Mouse (Mus musculus) intestine, embryonic 14.5 days (tissue): Measurements from ENCODE around the gene Gpt2. TPM values are rescaled to one million over a fixed set of nuclear protein-coding genes. Genes with fewer than 3 reads are reported as not detected.

ENCODE experiments used
- ATAC-seq: fragments of 200-750 bp; cut with Nextera tagmentation; replicated peaks from 2 replicates; pipeline ENCODE4 v1.8.0; 2017; ENCODE audit warnings: low read depth, moderate number of reproducible peaks, moderate TSS enrichment, moderate library complexity; ENCODE audit not compliant: low FRiP score, low TSS enrichment
- DNase-seq: peaks from one replicate; pipeline ENCODE4 v3.0.0-alpha.2; 2018; ENCODE audit warnings: low spot score
- H3K27ac ChIP-seq: fragments of 300-500 bp; sonication (generic); 2 replicates; pipeline ENCODE4 v1.5.1; 2014; ENCODE audit warnings: low read depth, mild to moderate bottlenecking, control low read depth
- H3K27me3 ChIP-seq: fragments of 300-500 bp; sonication (generic); replicated peaks from 2 replicates; pipeline ENCODE4 v1.6.1; 2014; ENCODE audit warnings: low read length, control low read depth; ENCODE audit not compliant: control insufficient read depth, insufficient read depth
- H3K36me3 ChIP-seq: fragments of 300-500 bp; sonication (generic); 2 replicates; pipeline ENCODE4 v1.6.1; 2014; ENCODE audit warnings: low read length, control low read depth; ENCODE audit not compliant: control insufficient read depth, insufficient read depth
- H3K4me1 ChIP-seq: fragments of 300-500 bp; sonication (generic); replicated peaks from 2 replicates; pipeline ENCODE4 v1.6.1; 2014; ENCODE audit warnings: low read length, control low read depth, mixed read lengths; ENCODE audit not compliant: control insufficient read depth, insufficient read depth
- H3K4me2 ChIP-seq: fragments of 300-500 bp; sonication (generic); 2 replicates; pipeline ENCODE4 v1.6.1; 2014; ENCODE audit warnings: low read length
- H3K4me3 ChIP-seq: fragments of 300-500 bp; sonication (generic); 2 replicates; pipeline ENCODE4 v1.5.1; 2014; ENCODE audit warnings: low read depth, low read length, control low read depth, mixed read lengths
- H3K9ac ChIP-seq: fragments of 300-500 bp; sonication (generic); 2 replicates; pipeline ENCODE4 v1.6.1; 2014; ENCODE audit warnings: mild to moderate bottlenecking, low read length
- H3K9me3 ChIP-seq: fragments of 300-500 bp; sonication (generic); 2 replicates; pipeline ENCODE4 v1.6.1; 2016; ENCODE audit warnings: low read length, control low read depth; ENCODE audit not compliant: control insufficient read depth
- WGBS: fragments of 180-500 bp; shearing (Covaris S2); extraction: QIAGEN DNeasy Blood & Tissue Kit; methylation state at CpG from one replicate; pipeline ENCODE4 v1.1.7; 2014; 5-methylcytosine and 5-hydroxymethylcytosine counted together
- polyA plus RNA-seq: library from polyadenylated mRNA; unstranded; fragments of >200 nt; fragmentation: Nextera tagmentation; extraction: Ambion mirVana; gene quantifications from 2 replicates; pipeline ENCODE4 v1.2.1, GENCODE M21; 2014

Gpt2 gene
- polyA plus RNA-seq, 1 experiment from 2014 or later, result 19.7 TPM

- no peak for DNase-seq
- no peaks in the 10 kb centered on the region for H3K4me1 ChIP-seq
- H3K9me3 ChIP-seq, result no peaks in the 10 kb centered on the region
- 90% methylated on average over 8 of the region's 8 CpGs for WGBS
- H3K36me3 ChIP-seq, result peaks cover 42% of the 10 kb centered on the region
- H3K27ac ChIP-seq, result no peak overlapping the region
- H3K9ac ChIP-seq, result no peak overlapping the region
- H3K4me3 ChIP-seq, result no peak overlapping the region
- H3K27me3 ChIP-seq, result no peaks in the 10 kb centered on the region
- ATAC-seq, result no peak
- no peak overlapping the region for H3K4me2 ChIP-seq
Measured at GRCm38 (mm10) chr8:85521332-85521731, 29.0 kb downstream of the Gpt2 start.

DNA sequence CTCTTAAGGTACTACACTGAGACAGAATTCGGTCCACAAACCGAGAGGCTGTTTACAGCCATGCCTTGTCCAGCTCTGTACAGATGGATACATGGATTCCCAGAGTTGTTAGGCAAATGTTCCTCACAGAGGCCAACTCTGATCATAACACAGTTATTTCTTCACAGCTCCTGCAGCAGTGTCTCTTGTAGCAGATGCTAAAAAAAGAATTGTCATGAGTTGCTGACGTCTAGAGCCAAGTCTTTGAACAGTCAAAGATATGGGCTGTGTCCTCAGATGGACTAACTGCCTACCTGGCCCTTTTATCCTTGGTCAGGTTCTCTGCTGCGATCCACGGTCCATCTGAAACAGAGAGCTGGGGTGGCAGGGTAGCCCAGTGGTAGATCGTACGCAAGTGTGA lies 31.7 kb downstream of the Gpt2 start:
- Histone ChIP-seq H3K4me1 (no peaks in the 10 kb centered on the region), H3K27ac (no peak overlapping the region), H3K4me2 (no peak overlapping the region), H3K9ac (no peak overlapping the region), H3K27me3 (no peaks in the 10 kb centered on the region), H3K4me3 (no peak overlapping the region), H3K9me3 (no peaks in the 10 kb centered on the region), H3K36me3 (peaks cover 35% of the 10 kb centered on the region)
- WGBS, result 98% methylated on average over 7 of the region's 7 CpGs
- DNase-seq, result no peak
- ATAC-seq, result no peak

GRCm38 (mm10) chr8:85526105-85526504 lies 33.7 kb downstream of the Gpt2 start:
- H3K4me3 ChIP-seq, result no peak overlapping the region
- H3K27me3 ChIP-seq, result no peaks in the 10 kb centered on the region
- DNase-seq, result peak; percentile 74
- peaks cover 22% of the 10 kb centered on the region for H3K36me3 ChIP-seq
- no peaks in the 10 kb centered on the region for H3K4me1 ChIP-seq
- ATAC-seq, result no peak; the same call in 1 of the 2 replicates
- H3K9ac ChIP-seq, result no peak overlapping the region
- H3K4me2 ChIP-seq, result no peak overlapping the region
- H3K9me3 ChIP-seq, result no peaks in the 10 kb centered on the region
- 29% methylated on average over 6 of the region's 6 CpGs for WGBS
- no peak overlapping the region for H3K27ac ChIP-seq

DNA sequence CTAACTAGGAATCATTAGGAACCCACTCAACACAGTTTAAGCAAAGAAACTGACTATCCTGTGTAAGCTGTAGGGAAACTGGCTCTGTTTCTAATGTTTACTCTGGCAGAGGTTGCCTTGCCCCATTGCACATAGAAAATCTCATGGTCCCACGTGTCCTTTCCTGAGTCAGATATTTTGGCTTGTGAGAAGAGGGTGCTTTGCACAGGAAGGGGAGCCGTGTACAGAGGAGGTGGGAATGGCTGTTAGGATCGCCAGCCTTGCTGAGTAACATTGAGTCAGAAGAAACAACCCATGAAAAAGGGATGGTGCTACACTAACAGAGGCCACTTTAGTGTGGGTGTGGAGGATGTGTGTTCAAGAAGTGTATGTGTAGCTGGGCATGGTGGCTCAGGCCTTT lies 36.6 kb downstream of the Gpt2 start:
- no peaks in the 10 kb centered on the region for H3K4me1 ChIP-seq
- WGBS, result 70% methylated on average over 3 of the region's 3 CpGs
- peaks cover 6% of the 10 kb centered on the region; the same call in 1 of the 2 replicates for H3K36me3 ChIP-seq
- ATAC-seq (no peak), DNase-seq (no peak)
- H3K4me2 ChIP-seq, result no peak overlapping the region
- H3K27ac ChIP-seq, result no peak overlapping the region
- H3K9ac ChIP-seq, result no peak overlapping the region
- H3K9me3 ChIP-seq, result no peaks in the 10 kb centered on the region
- no peak overlapping the region for H3K4me3 ChIP-seq
- no peaks in the 10 kb centered on the region for H3K27me3 ChIP-seq

DNA sequence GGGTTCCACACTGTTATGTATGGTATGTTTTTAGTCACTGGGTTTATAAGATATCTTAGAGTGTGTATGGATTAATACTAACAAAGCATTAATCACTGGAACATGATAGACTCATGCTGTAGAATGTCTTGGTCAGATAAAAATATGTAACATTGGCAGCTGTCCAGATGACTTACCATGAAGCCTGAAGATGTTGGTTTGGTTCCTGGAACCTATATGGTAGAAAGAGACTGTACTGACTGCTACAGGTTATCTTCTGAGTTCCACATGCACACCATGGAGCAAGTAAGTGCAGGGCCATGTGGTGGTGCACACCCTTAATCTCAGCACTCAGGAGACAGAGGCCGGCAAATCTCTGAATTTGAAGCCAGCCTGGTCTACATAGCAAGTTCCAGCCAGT lies 38.3 kb downstream of the Gpt2 start:
- no peak for ATAC-seq
- WGBS, result 92% methylated on average over 1 of the region's 1 CpGs
- no peak overlapping the region for H3K4me2 ChIP-seq

DNA sequence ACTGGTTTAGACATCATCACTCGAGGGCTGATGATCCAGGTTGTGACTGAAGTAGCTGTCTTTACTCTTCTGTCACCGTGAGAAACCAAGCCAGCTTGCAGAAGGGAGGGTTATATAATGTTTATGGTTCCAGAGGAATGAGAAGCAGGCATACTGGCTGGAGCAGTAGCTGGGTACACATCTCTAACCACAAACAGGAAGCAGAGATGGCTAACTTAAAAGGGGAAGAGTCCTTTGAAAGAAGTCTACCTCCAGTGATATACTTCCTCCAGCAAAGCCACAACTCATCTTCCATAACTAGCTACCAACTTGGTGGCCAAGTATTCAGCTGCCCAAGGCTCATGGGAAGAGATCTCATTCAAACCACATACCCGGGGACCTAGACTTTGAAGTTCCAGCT lies 39.1 kb downstream of the Gpt2 start:
- Histone ChIP-seq H3K4me1 (no peaks in the 10 kb centered on the region), H3K9ac (no peak overlapping the region), H3K4me2 (no peak overlapping the region), H3K36me3 (peaks cover 17% of the 10 kb centered on the region), H3K27ac (no peak overlapping the region), H3K4me3 (no peak overlapping the region), H3K27me3 (no peaks in the 10 kb centered on the region), H3K9me3 (no peaks in the 10 kb centered on the region)
- WGBS, result 76% methylated on average over 3 of the region's 3 CpGs
- no peak for DNase-seq
- no peak for ATAC-seq

More for the DNA sequence above, 38.3 kb downstream of the Gpt2 start:
- no peak overlapping the region for H3K9ac ChIP-seq
- H3K4me1 ChIP-seq, result no peaks in the 10 kb centered on the region
- no peak overlapping the region for H3K27ac ChIP-seq
- H3K9me3 ChIP-seq, result no peaks in the 10 kb centered on the region
- DNase-seq, result no peak
- no peak overlapping the region for H3K4me3 ChIP-seq
- H3K36me3 ChIP-seq, result peaks cover 10% of the 10 kb centered on the region
- no peaks in the 10 kb centered on the region for H3K27me3 ChIP-seq

DNA sequence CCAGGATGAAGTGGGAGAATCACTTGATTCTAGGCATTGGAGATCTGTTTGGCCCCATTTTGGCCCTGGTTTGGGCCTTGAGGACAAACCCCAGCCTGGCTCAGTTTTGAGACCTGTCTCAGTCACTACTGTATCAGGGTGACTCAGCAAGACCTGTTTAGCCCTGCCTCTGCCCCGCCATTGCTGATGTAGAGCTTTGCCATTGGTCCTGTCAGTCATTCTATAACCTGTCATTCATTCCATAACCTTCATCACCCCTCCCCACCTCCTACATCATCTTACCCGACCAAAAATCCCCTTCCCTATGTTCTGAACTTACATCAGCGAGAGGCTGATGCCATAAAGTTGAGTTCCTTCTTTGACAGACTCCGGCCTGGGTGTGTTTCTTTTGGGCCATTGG lies 40.5 kb downstream of the Gpt2 start:
- ATAC-seq (no peak), DNase-seq (no peak)
- WGBS, result 90% methylated on average over 4 of the region's 4 CpGs
- no peaks in the 10 kb centered on the region for H3K4me1 ChIP-seq
- no peak overlapping the region for H3K4me3 ChIP-seq
- H3K4me2 ChIP-seq, result no peak overlapping the region
- H3K27me3 ChIP-seq, result no peaks in the 10 kb centered on the region
- no peak overlapping the region for H3K9ac ChIP-seq
- H3K27ac ChIP-seq, result no peak overlapping the region
- H3K9me3 ChIP-seq, result no peaks in the 10 kb centered on the region
- peaks cover 30% of the 10 kb centered on the region for H3K36me3 ChIP-seq

DNA sequence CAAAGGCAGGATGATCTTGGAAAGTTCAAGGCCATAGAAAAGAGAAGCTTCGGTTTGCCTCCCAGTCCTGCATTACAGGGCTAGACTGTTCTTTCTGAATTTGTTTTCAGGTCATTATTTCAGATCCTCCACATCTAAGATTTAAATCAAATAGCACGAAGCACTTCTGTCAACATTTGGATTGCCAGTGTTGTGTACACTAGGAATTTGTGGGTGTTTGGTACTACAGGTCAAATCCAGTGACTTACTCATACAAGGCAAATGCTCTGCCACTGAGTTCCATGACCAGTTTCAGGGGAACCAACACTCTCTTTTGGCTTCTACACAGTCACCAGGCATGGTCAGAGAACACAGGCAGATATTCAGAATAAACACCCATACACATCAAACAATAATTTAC lies 41.1 kb downstream of the Gpt2 start:
- DNase-seq (no peak), ATAC-seq (no peak)
- H3K9me3 ChIP-seq, result no peaks in the 10 kb centered on the region
- no peak overlapping the region for H3K4me2 ChIP-seq
- peaks cover 36% of the 10 kb centered on the region for H3K36me3 ChIP-seq
- 69% methylated on average over 2 of the region's 2 CpGs for WGBS
- H3K27me3 ChIP-seq, result no peaks in the 10 kb centered on the region
- no peak overlapping the region for H3K27ac ChIP-seq
- H3K4me3 ChIP-seq, result no peak overlapping the region
- no peak overlapping the region for H3K9ac ChIP-seq
- no peaks in the 10 kb centered on the region for H3K4me1 ChIP-seq

DNA sequence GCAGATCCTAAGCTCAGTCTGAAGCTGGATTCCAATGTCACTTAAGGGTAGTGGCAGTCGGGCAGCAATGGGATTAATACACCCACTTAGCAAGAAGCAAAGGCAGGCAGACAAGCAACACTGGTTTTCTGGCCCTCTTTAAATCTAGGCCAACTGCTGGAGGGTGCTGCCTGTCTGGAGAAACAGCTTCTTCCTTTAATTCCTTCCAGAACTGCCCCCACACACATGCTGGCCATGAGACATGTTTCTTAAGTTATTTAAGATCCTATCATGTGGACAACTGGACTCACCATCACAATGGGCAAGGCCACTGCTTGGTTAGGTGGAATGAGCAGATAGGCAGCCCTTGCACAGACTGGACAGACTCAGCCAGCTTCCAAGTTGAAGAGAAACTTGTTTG lies 41.8 kb downstream of the Gpt2 start:
- no peak for DNase-seq
- H3K27me3 ChIP-seq, result no peaks in the 10 kb centered on the region
- H3K4me2 ChIP-seq, result no peak overlapping the region
- ATAC-seq, result no peak
- H3K27ac ChIP-seq, result no peak overlapping the region
- peaks cover 44% of the 10 kb centered on the region for H3K36me3 ChIP-seq
- H3K9me3 ChIP-seq, result no peaks in the 10 kb centered on the region
- WGBS, result 90% methylated on average over 1 of the region's 1 CpGs
- H3K4me3 ChIP-seq, result no peak overlapping the region
- no peak overlapping the region for H3K9ac ChIP-seq
- H3K4me1 ChIP-seq, result no peaks in the 10 kb centered on the region
